Mouse (Mus musculus) brain, embryonic 14.5 days (tissue): ENCODE results near the gene Grid2.

Experiments
- CTCF ChIP-seq: fragments of 200-500 bp; IDR thresholded peaks from 2 replicates; pipeline ENCODE4 v1.5.1; 2012; ENCODE audit warnings: inconsistent platforms, mild to moderate bottlenecking, moderate library complexity, borderline replicate concordance; ENCODE audit not compliant: insufficient read depth, insufficient read length; ENCODE audit errors: extremely low read depth
- POLR2A ChIP-seq: fragments of 200-500 bp; IDR thresholded peaks from 2 replicates; pipeline ENCODE4 v1.6.1; 2012; ENCODE audit warnings: mild to moderate bottlenecking, inconsistent platforms, borderline replicate concordance; ENCODE audit not compliant: poor library complexity, insufficient read depth, insufficient read length, severe bottlenecking; ENCODE audit errors: extremely low read depth

DNA sequence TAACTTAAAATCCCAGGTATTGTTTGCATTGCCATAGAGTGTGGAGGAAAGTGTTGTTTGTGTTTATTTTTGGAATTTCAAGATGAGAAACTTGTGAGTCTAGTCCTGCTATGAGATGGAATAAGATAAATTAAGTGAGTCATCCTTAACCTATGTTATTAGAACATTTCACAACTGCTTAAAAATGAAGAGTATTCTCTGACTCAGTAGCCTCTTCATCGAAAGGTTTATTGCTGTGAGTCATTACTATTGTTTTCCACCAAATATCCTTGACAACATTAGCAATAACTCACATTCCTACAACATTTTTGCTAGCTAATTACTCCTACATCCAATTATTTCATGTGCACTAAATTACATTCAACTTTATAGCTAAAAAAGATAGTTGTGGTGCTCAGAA is 91.3 kb downstream of the Grid2 start:
- TF ChIP-seq CTCF (no peak), POLR2A (no peak)
